Mouse (Mus musculus): ENCODE measurements at regions not wholly inside any gene's neighbourhood (a gene's known extent, or its start where the extent isn't known, plus 50 kb on each side); places are given as distances from the start of the nearest gene placed in this dataset.

DNA sequence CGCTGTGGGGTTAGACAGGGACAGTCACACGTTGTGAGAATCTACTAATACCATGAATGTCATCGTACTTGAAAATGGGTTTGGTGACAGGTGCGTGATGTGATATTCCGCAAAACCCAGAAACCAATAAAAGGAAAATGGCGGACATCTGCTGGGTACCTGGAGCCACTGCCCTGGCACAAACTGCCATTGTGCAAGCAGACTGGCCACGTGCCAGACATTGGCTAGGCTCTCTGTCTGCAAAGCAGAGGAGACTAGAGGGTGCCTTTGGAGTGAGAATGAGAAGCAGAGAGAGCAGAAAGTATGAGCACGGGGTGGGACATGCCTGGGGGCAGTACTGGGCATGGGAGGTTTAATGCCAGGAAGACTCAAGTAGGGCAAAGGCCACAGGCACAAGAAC, 98.5 kb upstream of the Kazn start:
- no peak for ATAC-seq

DNA sequence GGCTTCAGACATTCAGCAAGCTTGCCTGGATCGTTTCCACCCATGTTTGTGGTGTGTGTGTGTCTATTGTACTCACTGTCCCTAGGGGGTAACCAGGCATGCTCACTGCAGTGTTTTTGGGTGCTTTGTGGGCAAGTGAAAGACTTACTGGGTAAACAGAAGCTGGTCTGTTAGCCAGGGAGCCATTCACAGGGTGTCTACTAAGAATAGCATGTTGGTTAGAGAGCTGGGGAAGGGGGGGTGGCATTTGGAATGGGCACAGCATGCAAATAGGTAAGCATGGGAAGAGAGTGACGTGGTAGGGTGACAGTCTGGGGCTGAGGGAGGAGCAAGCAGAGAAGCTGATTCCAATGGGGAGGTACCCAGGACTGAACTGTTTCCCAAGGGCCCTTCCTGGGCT, 97.7 kb upstream of the Kazn start:
- peak overlapping the region; percentile 8; the same call in 1 of the 2 replicates for H3K27ac ChIP-seq

More for the DNA sequence above, 98.5 kb upstream of the Kazn start:
- Histone ChIP-seq H3K9ac (no peak overlapping the region), H3K4me2 (no peak overlapping the region), H3K27ac (peak overlapping the region; percentile 25; the same call in 1 of the 2 replicates), H3K9me3 (replicated peaks) (0 out of 2 replicates have a peak, but pooled peaks cover 4% of the 10 kb centered on the region), H3K27me3 (no peaks in the 10 kb centered on the region), H3K4me3 (no peak overlapping the region), H3K4me1 (peaks cover 56% of the 10 kb centered on the region), H3K36me3 (ENCODE audit: poor library complexity, severe bottlenecking) (no peaks in the 10 kb centered on the region)
- WGBS = 75% methylated on average over 8 of the region's 8 CpGs

GRCm38 (mm10) chr4:142334084-142334483, 94.9 kb upstream of the Kazn start:
- no peak for ATAC-seq
- Histone ChIP-seq H3K36me3 (ENCODE audit: poor library complexity, severe bottlenecking) (no peaks in the 10 kb centered on the region), H3K4me1 (peaks cover 21% of the 10 kb centered on the region), H3K9ac (no peak overlapping the region), H3K27ac (no peak overlapping the region), H3K4me2 (no peak overlapping the region), H3K27me3 (no peaks in the 10 kb centered on the region), H3K4me3 (no peak overlapping the region), H3K9me3 (replicated peaks) (0 out of 2 replicates have a peak, but pooled peaks cover 4% of the 10 kb centered on the region)
- WGBS = 88% methylated on average over 7 of the region's 7 CpGs

More for the DNA sequence above, 97.7 kb upstream of the Kazn start:
- no peak overlapping the region for H3K4me2 ChIP-seq
- H3K4me3 ChIP-seq = no peak overlapping the region
- H3K27me3 ChIP-seq = no peaks in the 10 kb centered on the region
- 0 out of 2 replicates have a peak, but pooled peaks have one; percentile 50 for ATAC-seq
- 29% methylated on average over 2 of the region's 2 CpGs for WGBS
- H3K9ac ChIP-seq = no peak overlapping the region
- peaks cover 49% of the 10 kb centered on the region for H3K4me1 ChIP-seq
- H3K9me3 ChIP-seq (replicated peaks) = 0 out of 2 replicates have a peak, but pooled peaks cover 4% of the 10 kb centered on the region
- no peaks in the 10 kb centered on the region for H3K36me3 ChIP-seq (ENCODE audit: poor library complexity, severe bottlenecking)

- no peaks in the 10 kb centered on the region for H3K36me3 ChIP-seq (ENCODE audit: poor library complexity, severe bottlenecking)
- H3K4me2 ChIP-seq = no peak overlapping the region
- no peak overlapping the region for H3K9ac ChIP-seq
- WGBS = 92% methylated on average over 3 of the region's 3 CpGs
- H3K27me3 ChIP-seq = no peaks in the 10 kb centered on the region
- no peak overlapping the region for H3K27ac ChIP-seq
- no peaks in the 10 kb centered on the region for H3K9me3 ChIP-seq (replicated peaks)
- ATAC-seq = no peak
- no peaks in the 10 kb centered on the region for H3K4me1 ChIP-seq
- no peak overlapping the region for H3K4me3 ChIP-seq
Observed at GRCm38 (mm10) chr4:142330599-142330998, 91.4 kb upstream of the Kazn start.

GRCm38 (mm10) chr4:142329600-142329999, 90.4 kb upstream of the Kazn start:
- no peak for ATAC-seq
- no peaks in the 10 kb centered on the region for H3K27me3 ChIP-seq
- no peak overlapping the region for H3K4me3 ChIP-seq
- H3K4me2 ChIP-seq = no peak overlapping the region
- no peak overlapping the region for H3K27ac ChIP-seq
- H3K9ac ChIP-seq = no peak overlapping the region
- H3K4me1 ChIP-seq = no peaks in the 10 kb centered on the region
- H3K36me3 ChIP-seq (ENCODE audit: poor library complexity, severe bottlenecking) = no peaks in the 10 kb centered on the region
- H3K9me3 ChIP-seq (replicated peaks) = no peaks in the 10 kb centered on the region
- WGBS = 86% methylated on average over 2 of the region's 2 CpGs

- H3K9ac ChIP-seq = no peak overlapping the region
- no peaks in the 10 kb centered on the region for H3K27me3 ChIP-seq
- no peak overlapping the region for H3K4me2 ChIP-seq
- H3K27ac ChIP-seq = no peak overlapping the region
- no peak for ATAC-seq
- no peak overlapping the region for H3K4me3 ChIP-seq
- peaks cover 7% of the 10 kb centered on the region for H3K4me1 ChIP-seq
- 83% methylated on average over 5 of the region's 5 CpGs for WGBS
- no peaks in the 10 kb centered on the region for H3K9me3 ChIP-seq (replicated peaks)
- no peaks in the 10 kb centered on the region for H3K36me3 ChIP-seq (ENCODE audit: poor library complexity, severe bottlenecking)
Observed at GRCm38 (mm10) chr4:142326511-142326910, 87.3 kb upstream of the Kazn start.

DNA sequence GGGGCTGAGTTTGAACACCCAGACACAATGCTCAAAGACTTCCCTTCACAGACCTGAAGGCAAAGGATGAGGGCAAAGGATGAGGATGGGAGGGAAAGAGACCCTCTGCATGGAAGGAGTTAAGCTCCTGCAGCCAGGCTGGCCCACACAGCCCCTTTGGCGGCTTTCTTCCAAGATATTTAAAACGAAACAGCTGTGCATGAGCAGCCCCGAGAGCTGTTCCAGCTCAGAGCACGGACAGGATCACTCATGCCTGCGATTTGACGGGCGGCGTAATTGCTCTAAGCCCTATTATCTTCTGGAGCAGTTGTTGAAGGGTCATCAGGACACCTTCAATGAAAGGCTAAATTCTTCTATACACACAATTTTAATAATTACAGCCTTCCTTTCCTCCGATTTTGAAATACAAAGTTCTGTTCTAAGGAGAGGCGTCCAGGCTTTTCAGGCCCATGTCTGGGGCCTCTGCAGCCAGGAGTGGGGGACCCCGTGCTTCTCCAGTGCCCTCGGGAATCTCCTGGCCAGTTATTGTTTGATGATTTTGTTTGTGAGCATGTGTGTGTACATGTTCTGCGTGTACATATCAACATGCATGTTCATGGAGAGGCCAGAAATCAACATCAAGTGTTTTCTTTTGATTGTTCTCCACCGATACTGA, 82.1 kb upstream of the Kazn start:
- 27% methylated on average over 14 of the region's 14 CpGs for WGBS
- Histone ChIP-seq H3K9ac (no peak overlapping the region), H3K9me3 (replicated peaks) (no peaks in the 10 kb centered on the region), H3K4me1 (peaks cover 14% of the 10 kb centered on the region), H3K36me3 (ENCODE audit: poor library complexity, severe bottlenecking) (no peaks in the 10 kb centered on the region), H3K4me3 (no peak overlapping the region), H3K27me3 (no peaks in the 10 kb centered on the region), H3K27ac (peak overlapping the region; percentile 41), H3K4me2 (no peak overlapping the region)
- ATAC-seq = peak; percentile 73

DNA sequence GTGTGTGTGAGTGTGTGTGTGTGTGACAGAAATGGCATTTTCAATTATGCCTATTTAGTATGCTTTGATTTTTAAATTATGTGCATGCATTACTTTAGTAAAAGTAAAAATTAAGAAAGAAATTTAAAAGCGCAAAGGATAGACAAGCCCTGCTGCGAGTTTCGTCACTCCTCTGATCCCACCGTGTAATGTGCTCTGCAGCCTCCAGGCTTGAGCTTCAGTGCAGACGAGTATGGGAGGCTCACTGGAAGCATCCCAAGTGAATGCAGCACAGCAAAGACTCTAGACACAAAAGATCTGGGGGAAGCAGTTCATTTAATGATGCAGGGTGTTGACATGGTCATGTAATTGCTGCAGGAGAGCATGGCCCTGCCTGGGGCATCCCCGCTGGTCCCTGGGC, 71.1 kb upstream of the Kazn start:
- H3K4me1 ChIP-seq = no peaks in the 10 kb centered on the region

GRCm38 (mm10) chr4:142308271-142308670, 69.1 kb upstream of the Kazn start:
- no peaks in the 10 kb centered on the region for H3K27me3 ChIP-seq
- WGBS = 88% methylated on average over 7 of the region's 7 CpGs
- peaks cover 10% of the 10 kb centered on the region for H3K9me3 ChIP-seq (replicated peaks)
- peaks cover 8% of the 10 kb centered on the region for H3K36me3 ChIP-seq (ENCODE audit: poor library complexity, severe bottlenecking)
- H3K4me1 ChIP-seq = peaks cover 5% of the 10 kb centered on the region
- H3K4me3 ChIP-seq = no peak overlapping the region
- H3K9ac ChIP-seq = no peak overlapping the region
- ATAC-seq = no peak
- no peak overlapping the region for H3K27ac ChIP-seq
- H3K4me2 ChIP-seq = no peak overlapping the region

More for the DNA sequence above, 71.1 kb upstream of the Kazn start:
- peaks cover 8% of the 10 kb centered on the region for H3K36me3 ChIP-seq (ENCODE audit: poor library complexity, severe bottlenecking)
- no peak for ATAC-seq
- H3K4me2 ChIP-seq = no peak overlapping the region
- no peak overlapping the region for H3K27ac ChIP-seq
- peaks cover 10% of the 10 kb centered on the region for H3K9me3 ChIP-seq (replicated peaks)
- H3K9ac ChIP-seq = no peak overlapping the region
- H3K4me3 ChIP-seq = no peak overlapping the region
- whole genome bisulfite sequencing = 87% methylated on average over 6 of the region's 6 CpGs
- H3K27me3 ChIP-seq = no peaks in the 10 kb centered on the region

DNA sequence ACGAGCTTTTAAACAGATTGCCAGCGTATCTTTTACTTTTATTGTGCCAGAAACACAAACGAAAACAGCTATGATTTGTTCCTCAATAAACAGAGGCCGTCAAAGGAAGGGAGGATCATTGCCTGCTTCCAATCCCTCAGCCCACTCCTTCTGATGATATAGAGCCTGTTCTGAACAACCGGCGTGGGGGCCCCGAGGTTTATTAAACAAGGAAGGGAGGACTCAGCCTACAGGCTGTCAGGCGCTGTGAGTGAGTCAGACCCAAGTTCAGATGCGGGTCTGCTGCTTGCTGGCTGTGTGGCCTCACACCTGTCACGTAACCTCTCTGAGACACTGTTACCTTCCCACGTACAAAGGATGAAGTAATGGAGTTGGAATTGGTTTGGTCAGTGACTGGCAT, 68.1 kb upstream of the Kazn start:
- 88% methylated on average over 11 of the region's 11 CpGs for WGBS
- Histone ChIP-seq H3K27me3 (no peaks in the 10 kb centered on the region), H3K4me2 (no peak overlapping the region), H3K27ac (no peak overlapping the region), H3K9me3 (replicated peaks) (peaks cover 10% of the 10 kb centered on the region), H3K36me3 (ENCODE audit: poor library complexity, severe bottlenecking) (peaks cover 8% of the 10 kb centered on the region), H3K9ac (no peak overlapping the region), H3K4me1 (peaks cover 13% of the 10 kb centered on the region), H3K4me3 (no peak overlapping the region)
- ATAC-seq = no peak

GRCm38 (mm10) chr4:142306076-142306475, 66.9 kb upstream of the Kazn start:
- H3K4me3 ChIP-seq = no peak overlapping the region
- ATAC-seq = no peak
- no peak overlapping the region for H3K4me2 ChIP-seq
- H3K4me1 ChIP-seq = peaks cover 25% of the 10 kb centered on the region
- peaks cover under 1% of the 10 kb centered on the region; the same call in 1 of the 2 replicates for H3K36me3 ChIP-seq (ENCODE audit: poor library complexity, severe bottlenecking)
- H3K27me3 ChIP-seq = no peaks in the 10 kb centered on the region
- 87% methylated on average over 14 of the region's 14 CpGs for WGBS
- H3K27ac ChIP-seq = no peak overlapping the region
- no peak overlapping the region for H3K9ac ChIP-seq
- peaks cover 3% of the 10 kb centered on the region for H3K9me3 ChIP-seq (replicated peaks)

DNA sequence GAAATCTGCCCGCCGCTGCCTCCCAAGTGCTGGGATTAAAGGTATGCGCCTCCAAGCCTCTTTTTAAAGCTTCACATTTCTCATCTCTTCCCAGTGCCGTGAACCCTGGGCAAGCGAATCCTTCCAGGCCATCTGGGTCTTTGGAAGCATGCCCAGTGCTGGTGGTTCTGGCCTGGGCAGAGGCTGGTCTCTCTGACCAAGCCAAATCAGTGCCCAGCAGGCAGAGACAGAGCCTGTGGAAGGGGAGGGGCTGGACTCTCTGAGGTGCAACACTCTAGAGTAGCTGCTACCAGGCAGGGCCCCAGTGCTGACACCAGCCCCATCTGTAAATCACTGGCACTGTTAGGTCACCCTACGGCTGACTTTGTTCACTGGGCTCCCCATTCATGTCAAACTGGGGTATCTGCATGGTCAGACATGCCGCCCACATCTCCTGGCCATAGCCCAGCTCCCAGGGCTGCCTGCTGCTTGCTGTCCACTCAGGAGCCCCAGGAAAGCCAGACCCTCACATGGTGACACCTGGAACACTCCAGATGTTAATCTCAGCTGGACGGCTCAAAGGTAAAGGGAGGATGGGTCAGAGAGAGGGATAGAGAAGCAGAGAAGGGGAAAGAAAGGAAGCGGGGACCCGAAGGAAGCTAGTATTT, 64.3 kb upstream of the Kazn start:
- H3K9me3 ChIP-seq (replicated peaks) = no peaks in the 10 kb centered on the region
- no peak overlapping the region for H3K4me3 ChIP-seq
- H3K27me3 ChIP-seq = no peaks in the 10 kb centered on the region
- WGBS = 72% methylated on average over 10 of the region's 10 CpGs
- H3K36me3 ChIP-seq (ENCODE audit: poor library complexity, severe bottlenecking) = no peaks in the 10 kb centered on the region
- no peak overlapping the region for H3K9ac ChIP-seq
- 0 out of 2 replicates have a peak, but pooled peaks have one; percentile 11 for ATAC-seq
- peaks cover 48% of the 10 kb centered on the region for H3K4me1 ChIP-seq
- peak overlapping the region; percentile 35; the same call in 1 of the 2 replicates for H3K27ac ChIP-seq
- H3K4me2 ChIP-seq = no peak overlapping the region

Data from forebrain, embryonic 13.5 days (tissue).